In genomic region chr19:36006277-36006676, GRCm38 (mm10) we compare ENCODE assay signal across 12 mouse cellular contexts. TPM values are rescaled to one million over a fixed set of nuclear protein-coding genes. Genes with fewer than 3 reads are reported as not detected.
DNase-seq lines count a peak whose midpoint lies in the region; ATAC-seq and TF ChIP-seq lines count a peak whose summit lies in the region.
"Had no signal": no experiment of that assay in that cellular context is flagged by ENCODE, and none has a peak within 500 bp of the region (broad histone marks: within the 10 kb centered on the region; RNA-seq: fewer than 3 reads in every experiment).

No protein-coding gene starts in this region.

- TF ChIP-seq POLR2A in liver, adult 2 months (IDR thresholded peaks at IDR 0.05; ENCODE audit: extremely low read depth, insufficient read depth, low read length): no peak

- no peaks in the 10 kb centered on the region for H3K27me3 ChIP-seq in liver, adult 2 months (ENCODE audit: control insufficient read depth, insufficient read depth, low read length)
- no peaks in the 10 kb centered on the region for H3K27me3 ChIP-seq in liver, embryonic 12.5 days (replicated peaks)
- H3K27me3 ChIP-seq: embryonic facial prominence, embryonic 13.5 days; limb, embryonic 12.5 days had no signal

- H3K4me1 ChIP-seq in liver, adult 2 months (ENCODE audit: control insufficient read depth, insufficient read depth, low read length): no peaks in the 10 kb centered on the region
- H3K4me1 ChIP-seq in liver, embryonic 12.5 days: no peaks in the 10 kb centered on the region

- no peaks in the 10 kb centered on the region for H3K9me3 ChIP-seq in liver, embryonic 12.5 days (replicated peaks)
- H3K9me3 ChIP-seq: embryonic facial prominence, embryonic 13.5 days; limb, embryonic 12.5 days had no signal

- no peak overlapping the region for H3K4me3 ChIP-seq in liver, adult 2 months (ENCODE audit: insufficient read depth, low read depth, low read length)
- H3K4me3 ChIP-seq in liver, embryonic 12.5 days: no peak overlapping the region
- H3K4me3 ChIP-seq: embryonic facial prominence, embryonic 13.5 days; limb, embryonic 12.5 days had no signal

- H3K27ac ChIP-seq in liver, adult 2 months (replicated peaks; ENCODE audit: insufficient read depth, low read depth, low read length): no peak overlapping the region
- no peak overlapping the region for H3K27ac ChIP-seq in liver, embryonic 12.5 days
- H3K27ac ChIP-seq: embryonic facial prominence, embryonic 13.5 days; limb, embryonic 12.5 days had no signal

- no peak for ATAC-seq in liver, embryonic 12.5 days
- ATAC-seq: midbrain, embryonic 16.5 days had no signal

- no peak for TF ChIP-seq CTCF in liver, adult 2 months (IDR thresholded peaks at IDR 0.05; ENCODE audit: low read depth, low read length)

- WGBS in liver, adult 2 months: 86% methylated on average over 6 of the region's 6 CpGs
- WGBS in liver, embryonic 12.5 days (ENCODE audit: insufficient replicate concordance): 21% methylated on average over 6 of the region's 6 CpGs

- no peaks in the 10 kb centered on the region for H3K79me2 ChIP-seq in liver, adult 2 months (ENCODE audit: control insufficient read depth, insufficient read depth, low read length)

- no peak overlapping the region for H3K9ac ChIP-seq in liver, adult 2 months (ENCODE audit: low read depth, low read length)
- no peak overlapping the region for H3K9ac ChIP-seq in liver, embryonic 12.5 days
- H3K9ac ChIP-seq: embryonic facial prominence, embryonic 13.5 days; limb, embryonic 12.5 days had no signal

- no peak overlapping the region for H3K4me2 ChIP-seq in liver, embryonic 12.5 days
- H3K4me2 ChIP-seq: embryonic facial prominence, embryonic 13.5 days; limb, embryonic 12.5 days had no signal

- intact Hi-C loops in left cerebral cortex, postnatal 10 days (cut with DNase I): no loop called here

- no peaks in the 10 kb centered on the region for H3K36me3 ChIP-seq in liver, adult 2 months (ENCODE audit: control insufficient read depth, insufficient read depth, low read length)
- no peaks in the 10 kb centered on the region for H3K36me3 ChIP-seq in liver, embryonic 12.5 days
- H3K36me3 ChIP-seq: embryonic facial prominence, embryonic 13.5 days; limb, embryonic 12.5 days had no signal

- peak; percentile 16 for DNase-seq in adrenal gland, postnatal 14 days
- no peak for DNase-seq in adrenal gland, postnatal 4 days (ENCODE audit: low spot score in 2 of 2)
- DNase-seq in liver, adult 2 months (ENCODE audit: extremely low read depth, low read depth, low spot score): peak; percentile 11
- DNase-seq in lung, postnatal 36 days: peak; percentile 75
- DNase-seq in spleen, postnatal 4 days (ENCODE audit: low spot score in 2 of 2): peak; percentile 29 to 62
- no peak for DNase-seq in left cerebral cortex, postnatal 10 days (ENCODE audit: extremely low spot score in 1 of 2, low spot score in 2 of 2)
- no peak for DNase-seq in layer of hippocampus, adult 8-10 months (ENCODE audit: low spot score in 2 of 2)
- DNase-seq: kidney, postnatal 4 days had no signal

RNA-seq across cellular contexts. Expression of gene Htr7, which starts 51.0 kb away (rescaled TPM):
- 0.11 and 0.19 TPM in 2 replicates for total RNA-seq in adrenal gland, postnatal 14 days (2021)
- total RNA-seq in adrenal gland, postnatal 4 days (2021): under 1 TPM; 0.20 to 0.31 TPM
- 0.07 and 0.09 TPM in 2 replicates for total RNA-seq in liver, adult 2 months (2014; rRNA removed)
- 0.06 TPM in 1 of 2 replicates, not detected in the other for polyA plus RNA-seq in liver, adult 2 months (2012; rRNA removed)
- not detected in 2 replicates for polyA plus RNA-seq in liver, embryonic 12.5 days (2016; fragmentation: Nextera tagmentation; extraction: Ambion mirVana)
- 10 to 100 TPM; 14.1 to 16.0 TPM for total RNA-seq in left cerebral cortex, postnatal 10 days (2021)
- total RNA-seq in layer of hippocampus, adult 8-10 months (2022): 10 to 100 TPM in 1 of 4 experiments, 1 to 10 TPM in 3; 9.1 to 10.0 (median 9.9) TPM

Comparison
In these comparisons a context has a peak if more than half of its experiments do, and no peak if none do; other contexts are left out.
1. DNase-seq: peak in adrenal gland, postnatal 14 days (single experiment), liver, adult 2 months (single experiment), lung, postnatal 36 days (single experiment) and spleen, postnatal 4 days (2 of 2); none in adrenal gland, postnatal 4 days (0 of 2), left cerebral cortex, postnatal 10 days (0 of 2) and layer of hippocampus, adult 8-10 months (0 of 2).